Mouse (Mus musculus) layer of hippocampus, adult 11-12 months (tissue): Measurements from ENCODE around the gene Spin1.
"Not testable (repeated sequence)": the region's sequence is repeated elsewhere in the genome, so short reads cannot be mapped to it uniquely, and the experiment has no call there.

Experiments used
- DNase-seq: peaks from one replicate; pipeline ENCODE4 v3.0.0; 2022; ENCODE audit warnings: low spot score

Gene Spin1

DNA sequence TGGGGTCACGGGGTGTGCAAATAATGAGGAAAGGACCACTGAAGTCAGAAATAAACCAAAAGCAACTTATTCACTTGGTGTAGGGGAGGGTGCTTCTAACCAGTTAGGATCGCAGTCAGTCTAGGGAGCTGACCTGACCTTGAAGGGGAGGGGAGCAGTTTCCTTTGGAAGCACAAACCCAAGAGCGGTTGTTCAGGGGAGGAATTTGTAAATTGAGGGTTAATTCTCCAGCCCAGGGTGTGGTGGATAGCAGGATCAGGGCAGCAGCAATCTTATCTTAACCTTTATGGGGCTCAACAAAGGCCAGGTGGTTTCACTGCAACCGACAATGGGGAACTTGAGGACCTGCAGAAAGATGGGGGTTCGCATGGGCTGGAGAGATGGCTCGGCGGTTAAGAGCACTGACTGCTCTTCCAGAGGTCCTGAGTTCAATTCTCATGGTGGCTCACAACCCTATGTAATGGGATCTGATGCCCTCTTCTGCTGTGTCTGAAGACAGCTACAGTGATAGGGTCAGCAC is 5.4 kb upstream of the Spin1 start:
- no peak for DNase-seq

DNA sequence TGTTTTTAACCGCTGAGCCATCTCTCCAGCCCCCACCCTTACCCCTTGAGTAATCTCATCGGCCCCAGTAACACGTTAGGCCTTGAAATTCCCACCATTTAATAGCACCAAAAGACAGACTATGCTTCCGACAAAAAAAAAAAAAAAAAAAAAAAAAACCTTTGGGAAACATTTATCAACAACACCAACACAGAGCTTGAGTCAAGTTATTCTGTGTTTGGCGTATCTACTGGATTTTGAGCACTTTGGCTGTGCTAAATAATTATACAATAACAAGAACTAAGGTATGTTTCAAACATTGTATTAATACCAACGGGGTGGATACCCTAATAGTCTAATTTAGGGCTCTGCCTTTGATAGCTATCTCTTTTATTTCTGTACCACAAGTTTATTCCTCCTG is 4.0 kb upstream of the Spin1 start:
- DNase-seq = no peak

DNA sequence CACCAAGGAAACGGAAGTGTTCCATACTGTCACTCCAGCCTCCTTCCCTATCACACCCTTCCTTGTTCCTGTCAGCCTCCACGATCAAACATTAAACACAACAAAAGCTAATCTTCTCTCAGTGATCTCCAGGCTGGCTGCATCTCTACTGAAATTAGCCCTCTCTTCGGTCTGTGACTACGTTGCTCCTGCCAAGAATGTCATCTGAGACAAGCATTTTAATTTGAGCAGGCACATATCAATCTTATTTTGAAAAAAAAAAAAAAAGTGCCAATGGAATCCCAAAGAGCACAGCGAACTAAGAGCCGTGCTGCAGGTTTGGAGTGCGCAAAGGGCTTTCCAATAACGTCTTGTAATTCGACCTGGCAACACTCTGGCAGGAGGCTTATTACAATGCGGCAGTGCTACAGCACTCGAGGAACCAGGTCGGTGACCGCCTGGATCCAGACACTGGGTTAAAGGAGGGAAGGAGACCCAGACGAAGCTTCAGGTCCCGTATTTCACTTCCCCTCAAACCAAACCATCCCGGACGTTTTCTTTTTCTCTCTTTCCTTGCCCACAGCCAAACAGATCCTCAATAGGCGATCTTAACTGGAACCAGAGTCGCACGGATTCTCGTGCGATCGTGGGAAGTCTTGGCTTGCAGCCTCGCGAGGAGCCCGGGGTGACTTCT is 984 bp upstream of the Spin1 start:
- DNase-seq = no peak

DNA sequence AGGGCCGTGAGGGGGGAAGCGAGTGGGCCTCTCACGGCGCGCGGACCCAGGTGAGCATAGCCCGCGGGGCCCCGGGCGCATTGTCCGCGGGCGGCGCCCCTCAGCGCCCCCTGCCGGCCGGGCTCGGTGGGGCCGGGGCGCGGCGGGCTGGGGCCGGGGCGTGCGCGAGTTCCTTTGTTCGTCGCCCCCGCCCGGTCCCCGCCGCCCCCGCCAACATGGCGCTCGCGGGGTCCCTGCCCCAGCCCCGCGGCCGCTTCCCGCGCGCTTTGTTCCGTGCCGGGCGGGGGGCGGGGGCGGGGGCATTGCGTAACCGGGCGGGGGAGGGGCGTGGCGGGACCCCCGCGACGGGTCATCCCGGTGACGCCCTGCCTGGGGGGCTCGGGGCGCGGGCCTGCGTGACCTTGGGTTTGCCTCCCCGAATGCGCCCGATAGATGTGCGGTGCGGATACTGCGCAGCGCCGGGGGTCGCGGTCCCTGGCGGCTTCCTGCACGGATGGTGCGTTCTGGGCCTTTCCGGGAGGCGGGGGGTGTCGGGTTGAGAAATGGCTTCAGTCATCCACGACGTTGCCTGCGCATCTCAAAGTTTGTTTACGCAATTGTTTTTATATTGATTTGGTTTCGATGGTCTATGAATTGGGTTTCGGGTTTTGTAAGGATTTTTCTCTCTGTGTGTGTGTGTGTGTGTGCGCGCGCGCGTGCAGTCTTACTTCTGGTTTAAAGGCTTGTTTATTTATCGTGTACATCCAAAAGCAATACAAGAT is 516 bp downstream of the Spin1 start:
- peak; percentile 52 for DNase-seq

DNA sequence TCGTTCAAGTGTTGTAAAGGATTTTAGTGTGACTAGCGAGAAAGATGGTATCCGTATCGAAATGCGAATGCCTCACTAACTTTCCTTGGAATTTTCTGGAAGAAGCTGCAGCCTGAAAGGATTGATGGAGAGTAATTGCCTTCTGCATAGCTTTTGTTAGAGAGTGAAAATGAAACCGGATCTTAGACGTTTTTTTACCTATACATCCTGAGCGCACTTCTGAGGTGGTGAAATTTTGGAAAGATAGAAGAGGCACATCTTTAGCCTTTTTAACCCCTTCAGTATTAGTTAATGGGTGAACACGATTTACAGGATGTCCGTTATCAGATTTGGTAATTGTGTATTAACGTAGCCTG is 1.1 kb downstream of the Spin1 start:
- DNase-seq = no peak

DNA sequence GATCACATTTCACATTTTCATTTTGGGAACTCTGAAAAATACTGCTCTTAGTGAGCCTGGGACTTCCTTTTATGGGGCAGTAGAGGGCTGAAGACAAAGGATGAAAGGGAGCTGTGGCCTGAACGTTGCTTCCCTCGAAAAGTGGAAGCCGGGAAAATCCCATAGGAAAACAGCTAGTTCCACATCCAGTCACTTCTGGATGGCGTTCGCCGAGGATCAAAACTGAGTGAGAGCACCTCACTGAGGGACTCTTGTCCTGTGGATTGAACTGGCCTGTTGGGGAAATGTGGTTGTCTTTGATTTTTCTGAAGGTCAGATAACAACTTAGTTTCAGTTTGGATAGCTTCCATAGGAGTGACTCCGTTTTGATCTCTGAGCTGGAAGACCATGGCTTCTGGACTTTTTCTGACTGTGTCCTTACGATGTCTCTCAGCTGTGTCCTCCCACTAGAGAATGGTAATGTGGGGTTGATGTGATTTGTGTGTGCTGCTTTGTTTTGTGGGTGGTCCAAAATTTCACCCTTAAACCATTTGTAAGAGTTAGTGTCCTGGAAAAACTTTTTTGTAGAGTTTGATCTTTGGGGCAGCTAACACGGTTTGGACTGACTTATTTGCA is 2.5 kb downstream of the Spin1 start:
- DNase-seq = no peak

DNA sequence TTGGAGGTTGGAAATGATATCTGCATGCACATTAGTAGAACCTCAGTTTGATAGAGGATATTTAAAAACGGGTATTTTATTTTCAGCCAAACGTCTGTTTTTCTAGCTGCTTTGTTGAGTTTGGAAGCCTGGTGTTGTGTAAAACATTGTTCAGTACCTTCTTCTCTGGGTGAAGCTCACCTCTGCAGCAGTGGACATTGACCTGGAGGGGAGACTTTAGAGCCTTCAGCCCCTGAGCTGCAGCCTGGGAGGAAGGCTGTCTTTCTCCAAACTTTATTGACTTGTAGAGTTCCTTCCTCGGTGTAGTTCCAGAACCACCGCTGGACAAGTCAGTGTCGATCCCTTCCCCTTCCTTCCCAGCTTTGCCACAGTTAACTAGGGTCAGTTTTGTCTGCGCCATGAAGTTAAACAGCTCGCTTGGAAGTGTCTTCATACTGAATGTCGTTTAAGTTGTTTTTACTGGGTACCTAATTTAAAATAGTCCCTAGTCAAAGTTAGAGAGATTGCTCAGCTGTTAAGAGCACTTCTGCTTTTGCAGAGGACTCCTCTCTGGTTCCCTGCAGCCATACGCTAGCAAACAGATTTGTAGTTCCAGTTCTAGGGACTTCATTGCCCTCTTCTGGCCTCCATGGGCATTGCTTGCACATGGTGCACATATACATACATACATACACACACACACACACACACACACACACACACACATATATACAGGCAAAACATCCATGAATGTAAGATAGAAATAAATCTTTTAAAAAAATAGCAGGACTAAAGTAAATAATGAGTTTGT is 3.4 kb downstream of the Spin1 start:
- no peak for DNase-seq

DNA sequence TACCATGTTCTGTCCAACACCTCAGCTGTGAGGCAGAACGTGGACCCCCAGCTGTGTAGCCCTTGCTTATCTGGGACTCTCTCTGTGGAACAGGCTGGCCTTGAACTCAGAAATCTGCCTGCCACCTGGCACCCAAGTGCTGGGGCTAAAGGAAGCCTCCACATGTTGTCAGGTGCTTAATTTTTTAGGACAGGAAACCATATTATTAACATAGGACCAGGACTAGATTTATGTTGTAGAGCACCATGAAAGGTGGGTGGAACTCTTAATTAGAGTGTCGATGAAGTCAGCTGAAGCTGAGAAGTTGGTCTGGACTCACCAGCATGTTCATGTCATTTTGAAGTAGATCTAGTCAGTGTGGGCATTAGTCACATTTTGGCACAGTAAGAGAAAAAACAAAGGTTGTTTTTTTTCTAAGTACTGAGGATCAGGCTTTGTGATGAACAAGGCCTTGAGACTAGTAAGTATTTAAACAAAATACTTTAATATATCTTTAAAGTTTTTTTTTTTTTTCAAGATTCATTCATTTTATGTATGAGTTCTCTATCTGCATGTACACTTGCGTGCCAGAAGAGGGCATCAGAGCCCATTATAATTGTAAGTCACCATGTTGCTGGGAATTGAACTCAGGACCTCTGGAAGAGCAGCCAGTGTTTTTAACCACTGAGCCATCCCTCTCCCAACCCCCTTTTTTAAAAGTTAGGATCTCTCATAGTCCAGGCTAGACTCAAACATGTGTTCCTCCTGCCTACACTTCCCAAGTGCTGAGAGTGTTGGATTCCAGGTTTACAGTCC is 5.4 kb downstream of the Spin1 start:
- no peak for DNase-seq

DNA sequence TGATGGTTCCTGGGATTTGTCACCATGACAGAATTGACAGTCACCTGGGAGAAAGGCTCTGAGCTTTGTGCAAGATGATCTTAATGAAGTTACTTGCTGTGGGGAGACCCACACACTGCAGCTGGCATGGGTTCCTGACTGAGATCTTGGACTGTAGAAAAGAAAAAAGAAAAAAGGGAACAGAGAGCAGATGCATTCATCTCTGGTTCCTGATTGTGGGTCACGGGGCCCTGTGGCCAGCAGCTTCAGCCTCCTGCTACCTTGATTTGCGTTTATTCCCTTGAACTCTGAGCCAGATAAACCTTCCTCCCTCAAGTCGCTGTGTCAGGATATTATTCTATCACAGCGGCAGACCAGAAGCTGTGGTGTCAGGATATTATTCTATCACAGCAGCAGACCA is 6.1 kb downstream of the Spin1 start:
- no peak for DNase-seq

DNA sequence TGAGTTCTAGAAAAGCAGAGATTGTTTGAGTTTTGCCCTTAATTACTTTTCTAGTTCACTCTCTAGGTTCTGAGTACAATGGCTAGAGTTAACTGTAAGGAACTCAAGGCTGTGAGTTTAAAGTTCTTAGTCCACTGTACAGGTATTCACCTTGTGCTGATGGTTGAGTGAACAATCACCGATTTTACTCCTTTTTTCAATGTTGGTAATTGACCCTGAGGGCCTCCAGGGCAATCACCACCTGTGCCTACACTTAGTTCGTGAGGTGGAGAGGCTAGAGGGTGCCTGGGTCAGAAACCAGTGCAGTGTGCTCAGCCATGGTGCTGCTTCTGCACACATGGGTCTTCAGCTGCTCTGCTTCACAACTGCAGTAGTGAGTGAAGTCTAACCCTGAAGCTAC is 8.8 kb downstream of the Spin1 start:
- DNase-seq = no peak

DNA sequence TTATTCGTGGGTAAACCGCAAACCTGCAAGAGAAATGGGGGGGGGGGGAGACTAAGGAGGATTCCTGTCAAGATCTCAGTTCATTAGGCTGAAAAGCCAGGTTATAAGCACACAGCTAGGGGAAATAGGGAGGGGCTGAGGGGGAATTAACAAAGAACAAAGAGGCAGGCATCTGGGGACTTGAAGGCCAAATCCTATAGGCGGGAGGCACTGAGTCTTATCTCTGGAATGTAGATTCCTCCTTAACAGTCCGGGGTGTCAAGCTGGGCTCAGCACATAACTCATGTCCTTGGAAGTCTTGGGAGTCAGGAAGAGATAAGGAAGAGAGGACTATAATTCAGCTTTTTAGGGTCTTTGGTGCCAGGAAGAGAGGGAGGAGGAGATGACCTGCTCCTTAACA is 13.7 kb downstream of the Spin1 start:
- not testable (repeated sequence) for DNase-seq

DNA sequence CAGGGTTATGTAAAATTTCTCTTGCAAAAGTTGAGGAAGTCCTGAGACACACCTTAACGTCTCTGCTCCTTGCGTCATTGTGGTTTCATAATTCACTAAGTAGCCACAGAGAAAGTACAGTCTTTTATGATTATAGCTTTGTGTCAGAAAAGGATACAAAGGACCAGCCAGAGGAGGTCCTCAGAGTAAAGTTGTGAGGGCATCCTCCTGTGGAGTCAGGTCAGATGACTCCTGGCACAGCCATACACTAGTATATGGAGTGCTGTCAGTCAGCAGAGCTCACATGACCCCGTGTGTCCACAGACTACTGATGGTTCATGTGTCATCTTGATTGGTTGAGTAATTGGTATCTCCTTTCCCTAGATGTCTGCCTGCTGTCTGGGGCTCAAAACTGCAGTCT is 15.1 kb downstream of the Spin1 start:
- no peak for DNase-seq

DNA sequence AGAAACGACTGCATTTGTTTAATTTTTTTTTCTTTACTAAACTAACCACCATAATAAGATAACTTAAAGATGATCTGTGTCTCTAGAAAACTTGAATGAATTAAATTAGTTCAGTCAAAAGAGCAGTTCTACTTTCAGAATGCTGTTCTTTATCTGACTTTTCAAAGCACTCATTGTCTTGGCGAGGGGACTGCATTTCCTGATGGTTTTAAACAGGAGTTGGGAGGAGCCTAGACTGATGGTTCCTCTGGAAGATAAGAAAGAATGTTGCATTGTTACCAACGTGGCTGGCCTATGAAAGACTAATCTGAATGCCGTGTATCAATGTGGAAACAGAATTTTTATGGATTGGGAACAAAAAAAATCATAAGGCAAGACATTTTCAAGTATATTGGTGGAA is 20.1 kb downstream of the Spin1 start:
- DNase-seq = no peak

DNA sequence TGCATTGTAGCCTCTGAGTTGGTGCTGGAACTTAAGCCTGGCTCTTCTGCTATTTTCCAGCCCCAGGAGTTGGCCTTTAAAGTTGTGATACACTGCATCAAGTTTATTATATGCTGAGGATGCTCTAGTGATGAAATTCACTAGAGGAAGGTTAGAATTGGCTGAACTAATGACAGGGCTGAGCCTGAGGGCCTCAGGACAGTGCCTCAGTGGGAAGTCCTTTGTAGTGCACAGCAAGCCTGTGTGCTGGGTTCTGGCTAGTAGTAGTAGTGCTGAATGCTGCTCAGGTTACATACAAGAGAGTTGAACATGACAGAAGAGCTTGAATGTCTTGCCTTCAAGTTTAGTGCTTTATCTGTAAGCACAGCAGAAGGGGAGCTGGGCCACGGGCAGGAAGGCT is 21.3 kb downstream of the Spin1 start:
- DNase-seq = no peak

DNA sequence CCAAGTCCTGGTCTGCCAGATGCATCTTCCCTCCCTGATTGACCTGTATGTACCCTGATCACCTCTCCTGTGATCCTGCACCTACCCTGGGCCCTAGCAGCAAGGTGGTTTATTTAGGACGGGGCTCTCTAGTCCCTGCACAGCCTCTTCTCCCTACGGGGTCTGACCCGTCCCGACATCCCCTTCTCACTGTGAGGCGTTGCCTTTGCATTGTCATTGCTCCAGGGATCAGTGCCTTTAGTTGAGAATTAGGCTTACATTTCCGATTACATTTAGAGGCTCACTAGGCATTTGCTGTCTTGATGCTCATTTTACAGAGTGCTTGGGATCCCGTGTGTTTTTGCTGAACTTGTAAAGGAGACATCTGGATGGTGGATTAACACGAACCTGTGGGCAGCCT is 22.1 kb downstream of the Spin1 start:
- no peak for DNase-seq

DNA sequence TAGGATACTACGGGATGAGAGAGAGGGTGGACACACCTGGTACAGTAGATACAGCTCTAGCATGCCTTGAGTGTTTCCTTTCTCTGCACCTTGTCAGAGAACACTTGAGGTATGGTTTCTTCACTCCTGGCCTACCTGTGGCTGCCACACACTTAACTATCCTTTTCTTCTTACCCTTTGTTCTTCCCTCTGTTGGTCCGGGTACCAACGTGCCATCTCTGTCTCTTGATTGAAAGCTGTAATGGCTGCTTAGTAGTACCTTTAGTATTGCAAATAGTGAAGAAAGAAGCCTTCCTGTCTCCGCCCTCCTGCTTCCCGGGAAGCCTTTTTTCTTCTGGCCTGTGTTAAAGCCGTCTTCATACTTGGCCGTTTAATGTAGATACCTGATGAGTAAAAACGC is 24.7 kb downstream of the Spin1 start:
- no peak for DNase-seq

DNA sequence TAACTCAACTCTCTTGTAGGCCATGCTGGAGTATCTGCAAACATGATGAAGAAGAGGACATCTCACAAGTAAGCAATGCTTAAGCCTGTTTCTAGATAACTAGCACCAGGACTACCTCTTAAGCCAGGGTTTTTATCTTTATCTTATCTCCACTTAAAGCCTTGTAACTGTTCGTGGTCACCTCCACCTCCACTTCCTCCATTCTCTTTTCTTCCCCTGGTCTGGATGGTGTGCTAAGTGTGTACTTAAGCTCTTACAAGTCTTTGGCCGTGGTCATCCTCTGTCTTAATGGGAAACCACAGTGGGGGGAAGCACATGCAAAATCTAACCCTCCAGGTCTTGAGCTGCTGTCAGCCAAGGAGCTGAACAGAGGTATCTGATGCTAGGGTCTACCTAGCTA is 27.2 kb downstream of the Spin1 start:
- no peak for DNase-seq

DNA sequence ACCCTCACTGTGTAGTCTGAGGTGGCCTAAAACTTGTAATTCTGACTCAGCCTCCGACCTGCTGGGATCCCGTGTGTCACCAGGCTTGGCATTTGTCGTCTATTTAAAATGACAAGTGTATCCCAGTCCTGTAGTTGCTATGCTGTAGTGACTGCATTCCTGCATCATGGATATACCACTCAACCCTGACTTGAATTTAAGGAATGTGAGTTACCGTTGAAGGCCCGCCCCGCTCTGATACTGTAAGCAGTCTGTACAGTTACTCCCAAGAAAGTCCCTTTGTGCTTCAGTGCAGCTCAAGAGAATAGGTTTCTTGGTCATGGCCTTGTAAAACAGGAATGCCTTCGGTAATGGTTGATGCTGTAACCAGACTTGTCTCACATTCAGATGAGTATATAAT is 27.7 kb downstream of the Spin1 start:
- DNase-seq = no peak

DNA sequence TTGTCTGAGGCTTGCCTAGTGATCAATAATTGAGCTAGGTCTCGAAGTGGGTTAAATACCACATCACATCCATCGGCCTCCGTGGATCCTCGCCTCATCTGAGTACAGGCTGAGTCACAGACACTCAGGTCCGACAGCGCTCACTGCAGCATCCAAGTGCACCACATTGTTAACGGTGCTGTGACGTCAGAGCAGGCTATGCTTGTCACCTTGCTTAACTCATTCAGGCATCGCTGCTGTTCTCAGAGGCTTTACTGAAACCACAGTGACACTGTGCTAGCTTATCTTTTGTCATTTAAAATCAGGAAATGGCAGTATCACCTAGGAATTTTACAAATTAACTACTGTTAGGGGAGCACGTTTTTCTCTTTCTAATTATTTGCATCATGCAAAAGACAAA is 30.5 kb downstream of the Spin1 start:
- no peak for DNase-seq

DNA sequence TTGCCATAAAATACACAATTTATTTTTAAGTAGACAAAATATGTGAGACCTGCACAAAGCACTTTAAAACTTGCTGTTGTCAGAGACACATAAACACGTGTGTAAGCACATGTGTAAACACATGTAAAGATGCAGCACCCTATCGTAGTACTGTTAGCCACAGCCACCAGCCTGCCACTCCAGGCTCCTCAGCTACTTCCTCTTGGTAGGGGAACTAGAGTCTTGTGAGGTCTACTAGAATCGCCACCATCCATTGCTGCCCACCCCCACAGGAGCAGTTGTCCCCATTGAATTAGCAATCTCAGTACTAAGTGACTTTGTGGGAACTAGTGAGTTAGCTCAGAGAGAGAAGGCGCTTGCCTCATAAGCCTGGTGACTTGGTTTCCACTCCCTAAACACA is 35.6 kb downstream of the Spin1 start:
- no peak for DNase-seq

DNA sequence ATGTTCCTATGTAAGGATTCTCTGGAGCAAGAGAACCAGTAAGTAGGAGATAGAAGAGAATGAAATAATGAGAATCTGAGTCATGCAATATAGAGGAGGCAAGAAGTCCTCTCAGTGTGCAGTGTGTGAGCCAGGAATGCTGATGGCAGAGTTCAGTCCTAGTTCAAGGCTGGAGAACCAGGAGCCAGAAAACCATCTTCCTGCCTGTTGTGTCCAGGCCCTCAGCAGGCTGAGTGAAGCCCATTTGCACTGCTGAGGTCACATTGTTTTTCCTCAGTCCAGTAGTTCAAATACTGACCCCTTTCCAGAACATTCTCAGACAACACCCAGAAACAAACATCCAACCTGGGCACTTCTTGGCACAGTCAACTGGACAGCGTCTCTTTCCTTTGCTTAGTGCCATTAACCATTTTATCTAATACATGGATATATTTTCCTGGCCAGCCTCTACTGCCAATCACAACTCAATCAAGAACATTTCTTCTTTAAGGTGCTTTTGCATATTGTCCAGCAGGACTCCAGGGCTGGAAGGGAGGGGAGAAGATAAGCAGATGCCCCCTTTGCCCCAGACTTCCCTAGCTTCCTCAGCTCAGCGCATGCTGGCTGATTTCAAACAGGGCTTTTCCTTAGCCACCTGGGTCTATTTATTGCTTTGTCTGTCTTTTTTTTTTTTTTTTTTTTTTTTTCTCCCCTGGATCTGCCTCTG is 36.5 kb downstream of the Spin1 start:
- no peak for DNase-seq
